Mouse (Mus musculus) heart, embryonic 14.5 days (tissue): Measurements from ENCODE around the gene Esam. TPM values are rescaled to one million over a fixed set of nuclear protein-coding genes. Genes with fewer than 3 reads are reported as not detected.

Experiments used
- ATAC-seq: fragments of 200-750 bp; cut with Nextera tagmentation; 2 replicates; pipeline ENCODE4 v1.8.0; 2017; ENCODE audit warnings: low read depth, moderate TSS enrichment; ENCODE audit not compliant: insufficient number of reproducible peaks, insufficient read depth, low FRiP score
- H3K27ac ChIP-seq, 2 experiments: fragments of 200-500 bp in 1 of 2; fragments of 300-500 bp in 1 of 2; sonication (generic) in 1 of 2; replicated peaks in 1 of 2; 2 replicates each; pipeline ENCODE4 v1.5.1; 2012 to 2014; ENCODE audit warnings: low read depth in 2 of 2, low read length in 2 of 2, control low read depth in 1 of 2, mild to moderate bottlenecking in 1 of 2, mixed read lengths in 1 of 2; ENCODE audit not compliant: control insufficient read depth in 1 of 2, insufficient read depth in 1 of 2
- H3K27me3 ChIP-seq: fragments of 300-500 bp; sonication (generic); 2 replicates; pipeline ENCODE4 v1.6.1; 2014; ENCODE audit warnings: mild to moderate bottlenecking, low read length, control low read depth; ENCODE audit not compliant: control insufficient read depth, insufficient read depth
- H3K36me3 ChIP-seq: fragments of 300-500 bp; sonication (generic); 2 replicates; pipeline ENCODE4 v1.6.1; 2014; ENCODE audit warnings: mild to moderate bottlenecking, control low read depth, low read length, mixed read lengths; ENCODE audit not compliant: control insufficient read depth, insufficient read depth
- H3K4me1 ChIP-seq, 2 experiments: fragments of 200-500 bp in 1 of 2; fragments of 300-500 bp in 1 of 2; sonication (generic) in 1 of 2; 2 replicates each; pipeline ENCODE4 v1.6.1; 2012 to 2014; ENCODE audit warnings: low read length in 2 of 2, control low read depth in 1 of 2, mixed read lengths in 1 of 2; ENCODE audit not compliant: control insufficient read depth in 2 of 2, insufficient read depth in 2 of 2
- H3K4me2 ChIP-seq: fragments of 300-500 bp; sonication (generic); 2 replicates; pipeline ENCODE4 v1.6.1; 2014; ENCODE audit warnings: mild to moderate bottlenecking, low read length
- H3K4me3 ChIP-seq, 2 experiments: fragments of 200-500 bp in 1 of 2; fragments of 300-500 bp in 1 of 2; sonication (generic) in 1 of 2; 2 replicates each; pipeline ENCODE4 v1.5.1; 2012 to 2014; ENCODE audit warnings: low read length in 2 of 2, mild to moderate bottlenecking in 2 of 2, control low read depth in 1 of 2, low read depth in 1 of 2, moderate library complexity in 1 of 2; ENCODE audit not compliant: control insufficient read depth in 1 of 2, insufficient read depth in 1 of 2
- H3K9ac ChIP-seq: fragments of 300-500 bp; sonication (generic); 2 replicates; pipeline ENCODE4 v1.6.1; 2014; ENCODE audit warnings: mild to moderate bottlenecking, low read length
- H3K9me3 ChIP-seq: fragments of 300-500 bp; sonication (generic); 2 replicates; pipeline ENCODE4 v1.6.1; 2016; ENCODE audit warnings: low read length, control low read depth; ENCODE audit not compliant: control insufficient read depth
- WGBS: fragments of 180-500 bp; shearing (Covaris S2); extraction: QIAGEN DNeasy Blood & Tissue Kit; methylation state at CpG from one replicate; pipeline ENCODE4 v1.1.7; 2014; 5-methylcytosine and 5-hydroxymethylcytosine counted together
- polyA plus RNA-seq: library from polyadenylated mRNA; unstranded; fragments of >200 nt; fragmentation: Nextera tagmentation; extraction: Ambion mirVana; gene quantifications from 2 replicates; pipeline ENCODE4 v1.2.1, GENCODE M21; 2014

Gene Esam
- polyA plus RNA-seq, 1 experiment from 2014 or later: 78.2 TPM

GRCm38 (mm10) chr9:37519995-37520394 lies 7.9 kb upstream of the Esam start:
- Histone ChIP-seq H3K9ac (no peak overlapping the region), H3K27ac (no peak overlapping the region), H3K4me3 (no peak overlapping the region), H3K4me2 (no peak overlapping the region), H3K36me3 (peaks cover 49% of the 10 kb centered on the region), H3K27me3 (no peaks in the 10 kb centered on the region), H3K4me1 (peaks cover under 1 to 2% of the 10 kb centered on the region in 2 experiments; a peak in 2 of 4 replicates), H3K9me3 (no peaks in the 10 kb centered on the region)
- no peak for ATAC-seq
- 87% methylated on average over 2 of the region's 2 CpGs for WGBS

- Histone ChIP-seq H3K9me3 (no peaks in the 10 kb centered on the region), H3K9ac (no peak overlapping the region), H3K27me3 (peaks cover 19% of the 10 kb centered on the region; the same call in 1 of the 2 replicates), H3K27ac (no peak overlapping the region), H3K4me1 (peaks cover 11 to 21% of the 10 kb centered on the region in 2 experiments), H3K4me2 (no peak overlapping the region), H3K36me3 (peaks cover 36% of the 10 kb centered on the region), H3K4me3 (no peak overlapping the region)
- WGBS: 66% methylated on average over 2 of the region's 2 CpGs
- ATAC-seq: no peak
Observed at GRCm38 (mm10) chr9:37525461-37525860, 2.4 kb upstream of the Esam start.

GRCm38 (mm10) chr9:37526443-37527395 lies 1.2 kb upstream of the Esam start:
- Histone ChIP-seq H3K4me3 (peak overlapping the region; percentile 39 to 56; a peak in 3 of 4 replicates), H3K4me2 (peak overlapping the region; percentile 95), H3K4me1 (peaks cover 17 to 27% of the 10 kb centered on the region in 2 experiments), H3K36me3 (peaks cover 28% of the 10 kb centered on the region), H3K9me3 (no peaks in the 10 kb centered on the region), H3K27me3 (peaks cover 19% of the 10 kb centered on the region; the same call in 1 of the 2 replicates), H3K9ac (peak overlapping the region; percentile 79; the same call in 1 of the 2 replicates), H3K27ac (peak overlapping the region in 1 of 2 experiments; percentile 86; a peak in 1 of 4 replicates)
- 28% methylated on average over 21 of the region's 21 CpGs for WGBS
- ATAC-seq: no peak

DNA sequence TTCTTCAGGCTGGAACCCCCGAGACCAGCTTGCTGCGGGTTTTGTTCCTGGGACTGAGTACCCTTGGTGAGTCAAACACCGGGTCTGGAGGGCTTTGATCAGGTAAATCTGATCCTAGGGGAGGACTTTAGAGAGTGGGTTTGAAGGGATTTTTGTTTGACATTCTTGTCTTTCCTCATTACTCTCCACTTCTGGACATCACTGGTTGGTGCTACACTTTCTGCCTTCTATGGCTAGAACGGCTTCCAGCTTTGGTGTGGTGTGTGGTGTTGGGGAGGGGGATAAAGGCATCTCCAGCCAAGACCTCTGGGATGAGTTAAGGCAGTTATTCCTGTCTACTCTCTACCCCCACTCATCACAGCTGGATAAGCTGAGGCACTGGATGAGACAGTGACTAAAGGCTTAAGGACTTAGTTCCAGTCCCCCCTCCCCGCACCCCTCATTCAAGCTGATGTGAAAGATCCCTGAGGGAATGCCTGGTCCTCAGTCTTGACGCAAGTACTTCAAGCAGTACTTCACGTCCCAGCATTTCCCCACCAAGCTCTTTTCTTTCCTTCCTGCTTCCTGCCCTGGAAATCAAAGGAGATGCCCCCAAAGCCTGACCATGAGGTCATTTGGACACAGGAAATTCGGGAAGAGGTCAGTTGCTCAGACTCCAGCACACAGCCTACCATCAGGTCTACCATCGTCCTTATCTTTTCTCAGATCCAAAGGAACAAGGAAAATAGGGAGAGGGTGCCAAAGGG lies 520 bp downstream of the Esam start:
- Histone ChIP-seq H3K4me2 (peak overlapping the region; percentile 95), H3K4me1 (peaks cover 17 to 29% of the 10 kb centered on the region in 2 experiments), H3K9me3 (no peaks in the 10 kb centered on the region), H3K27me3 (peaks cover 19% of the 10 kb centered on the region; the same call in 1 of the 2 replicates), H3K9ac (peak overlapping the region; percentile 79), H3K27ac (peak overlapping the region; percentile 79 to 86), H3K36me3 (peaks cover 16% of the 10 kb centered on the region), H3K4me3 (peak overlapping the region; percentile 39 to 56)
- 38% methylated on average over 9 of the region's 9 CpGs for WGBS
- no peak for ATAC-seq

DNA sequence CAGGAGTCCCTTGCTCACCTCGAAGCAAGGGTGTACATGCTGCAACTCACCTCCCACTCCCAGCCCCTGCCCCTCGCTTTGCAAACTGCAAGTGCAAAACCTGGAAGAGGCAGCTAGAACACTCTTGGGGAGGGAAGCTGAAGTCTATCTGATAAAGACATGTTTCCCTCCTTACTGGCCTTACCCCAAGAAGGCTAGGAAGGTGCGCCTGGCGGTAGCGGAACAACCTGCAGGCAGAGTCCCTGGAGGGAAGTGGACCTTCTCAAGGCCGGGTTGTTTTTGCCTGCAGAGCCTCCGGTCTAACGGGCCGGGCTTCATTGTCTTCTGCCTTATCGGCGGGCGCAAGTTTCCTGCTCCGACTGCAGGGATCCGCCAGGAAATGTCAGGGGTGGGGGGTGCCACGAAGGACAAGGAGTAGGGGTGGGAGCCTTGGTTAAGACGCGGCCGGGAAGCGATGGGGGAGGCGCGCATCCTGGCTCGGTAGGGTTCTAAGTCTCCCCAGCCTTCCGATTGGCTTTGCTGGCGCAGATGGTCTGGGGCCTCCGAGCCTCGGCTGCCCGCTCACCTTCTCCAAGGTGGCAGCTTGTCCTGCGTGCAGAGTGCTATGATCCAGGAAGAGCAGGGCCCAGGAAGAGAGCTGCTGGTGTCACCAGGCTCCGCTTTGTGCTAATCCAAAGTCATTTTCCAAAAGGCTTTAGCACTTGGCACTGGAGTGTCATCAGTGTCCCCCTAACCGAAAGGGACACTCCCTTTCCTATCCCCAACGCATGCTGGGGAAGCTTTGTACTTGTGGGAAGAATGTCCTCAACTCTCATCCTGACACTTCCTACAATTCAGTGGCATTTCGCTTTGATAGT lies 2.4 kb downstream of the Esam start:
- no peaks in the 10 kb centered on the region for H3K9me3 ChIP-seq
- peak; percentile 77 for ATAC-seq

GRCm38 (mm10) chr9:37530888-37531705 lies 3.2 kb downstream of the Esam start:
- Histone ChIP-seq H3K27me3 (peaks cover 19% of the 10 kb centered on the region; the same call in 1 of the 2 replicates), H3K9me3 (no peaks in the 10 kb centered on the region), H3K36me3 (0 out of 2 replicates have a peak, but pooled peaks cover 7% of the 10 kb centered on the region), H3K27ac (peak overlapping the region; percentile 68 to 86), H3K9ac (peak overlapping the region; percentile 79), H3K4me1 (peaks cover 17 to 25% of the 10 kb centered on the region in 2 experiments), H3K4me3 (peak overlapping the region; percentile 39 to 56), H3K4me2 (peak overlapping the region; percentile 95)
- 3% methylated on average over 31 of the region's 31 CpGs for WGBS
- ATAC-seq: 0 out of 2 replicates have a peak, but pooled peaks have one; percentile 25

More for the DNA sequence above, 2.4 kb downstream of the Esam start:
- H3K4me2 ChIP-seq: peak overlapping the region; percentile 95
- peak overlapping the region; percentile 79 to 86 for H3K27ac ChIP-seq
- WGBS: 2% methylated on average over 32 of the region's 32 CpGs
- peaks cover 17 to 26% of the 10 kb centered on the region in 2 experiments for H3K4me1 ChIP-seq
- peaks cover 19% of the 10 kb centered on the region; the same call in 1 of the 2 replicates for H3K27me3 ChIP-seq
- 0 out of 2 replicates have a peak, but pooled peaks cover 12% of the 10 kb centered on the region for H3K36me3 ChIP-seq
- H3K9ac ChIP-seq: peak overlapping the region; percentile 79
- H3K4me3 ChIP-seq: peak overlapping the region; percentile 39 to 56
